Mouse (Mus musculus): Measurements from ENCODE around the gene Ano2.

GRCm38 (mm10) chr6:126033693-126034402 is 343.6 kb downstream of the Ano2 start:
- no peak for TF ChIP-seq CTCF (IDR thresholded peaks at IDR 0.05; ENCODE audit: control insufficient read depth, insufficient read depth, insufficient read length)
- TF ChIP-seq MYOD1 (IDR thresholded peaks at IDR 0.05; ENCODE audit: control insufficient read depth, insufficient read length, low read depth), result no peak
- no peak for TF ChIP-seq USF1 (IDR thresholded peaks at IDR 0.05; ENCODE audit: low read depth)
- TF ChIP-seq MAX (IDR thresholded peaks at IDR 0.05), result no peak
- TF ChIP-seq MYOG (IDR thresholded peaks at IDR 0.05; ENCODE audit: control insufficient read depth, extremely low read depth, insufficient read length), result no peak
- TF ChIP-seq FOSL1 (IDR thresholded peaks at IDR 0.05; ENCODE audit: insufficient read depth, low read length, poor library complexity, severe bottlenecking), result no peak
- TF ChIP-seq CEBPB (IDR thresholded peaks at IDR 0.05; ENCODE audit: low read depth), result peak; percentile 75

Measured in C2C12 (cell line).